Mouse (Mus musculus) E14TG2a.4 (cell line): Measurements from ENCODE around the gene Azin2.
A peak's percentile ranks its signal among the peaks of the same experiment; 100 is the strongest.

Source experiments
- H3K27me3 ChIP-seq: 2 replicates; pipeline ENCODE4 v1.6.1; 2014; ENCODE audit warnings: low read length, control low read depth; ENCODE audit not compliant: insufficient read depth
- H3K36me3 ChIP-seq: 2 replicates; pipeline ENCODE4 v1.6.1; 2014; ENCODE audit warnings: low read length, control low read depth; ENCODE audit not compliant: insufficient read depth
- H3K4me1 ChIP-seq: replicated peaks from 2 replicates; pipeline ENCODE4 v1.6.1; 2014; ENCODE audit warnings: low read depth, low read length, control low read depth
- H3K4me3 ChIP-seq: replicated peaks from 2 replicates; pipeline ENCODE4 v1.5.1; 2014; ENCODE audit warnings: mild to moderate bottlenecking, low read length
- H3K9me3 ChIP-seq: 2 replicates; pipeline ENCODE4 v1.6.1; 2014; ENCODE audit warnings: low read length, control low read depth
- CTCF ChIP-seq: conservative IDR thresholded peaks from 2 replicates; pipeline ENCODE4 v1.5.1; 2014; ENCODE audit warnings: low read length
- NANOG ChIP-seq: IDR thresholded peaks from 2 replicates; pipeline ENCODE4 v1.6.1; 2014; ENCODE audit warnings: borderline replicate concordance, low read length, mixed read lengths
- POU5F1 ChIP-seq: IDR thresholded peaks from 2 replicates; pipeline ENCODE4 v1.6.1; 2014; ENCODE audit warnings: low read length, borderline replicate concordance

The Azin2 gene

GRCm38 (mm10) chr4:128912085-128912484, 50.2 kb downstream of the Azin2 start:
- no peaks in the 10 kb centered on the region for H3K9me3 ChIP-seq
- no peaks in the 10 kb centered on the region for H3K36me3 ChIP-seq
- H3K27me3 ChIP-seq: peaks cover 47% of the 10 kb centered on the region
- H3K4me1 ChIP-seq: peaks cover 16% of the 10 kb centered on the region
- no peak overlapping the region for H3K4me3 ChIP-seq
- no peak for TF ChIP-seq CTCF
- TF ChIP-seq NANOG: no peak
- TF ChIP-seq POU5F1: no peak

- TF ChIP-seq NANOG: no peak
- TF ChIP-seq CTCF: no peak
- no peak for TF ChIP-seq POU5F1
- peaks cover 50% of the 10 kb centered on the region for H3K27me3 ChIP-seq
- H3K36me3 ChIP-seq: no peaks in the 10 kb centered on the region
- H3K9me3 ChIP-seq: no peaks in the 10 kb centered on the region
- peaks cover 16% of the 10 kb centered on the region for H3K4me1 ChIP-seq
- H3K4me3 ChIP-seq: no peak overlapping the region
Observed at GRCm38 (mm10) chr4:128910276-128911063, 51.8 kb downstream of the Azin2 start.

GRCm38 (mm10) chr4:128909378-128909831, 52.8 kb downstream of the Azin2 start:
- Histone ChIP-seq H3K4me3 (peak overlapping the region; percentile 57), H3K4me1 (peaks cover 19% of the 10 kb centered on the region), H3K27me3 (peaks cover 44% of the 10 kb centered on the region), H3K9me3 (no peaks in the 10 kb centered on the region), H3K36me3 (no peaks in the 10 kb centered on the region)
- TF ChIP-seq CTCF: no peak
- TF ChIP-seq NANOG: no peak
- no peak for TF ChIP-seq POU5F1

- no peaks in the 10 kb centered on the region for H3K36me3 ChIP-seq
- peaks cover 24% of the 10 kb centered on the region for H3K4me1 ChIP-seq
- H3K4me3 ChIP-seq: peak overlapping the region; percentile 57
- H3K27me3 ChIP-seq: peaks cover 49% of the 10 kb centered on the region
- no peak for TF ChIP-seq POU5F1
- TF ChIP-seq NANOG: no peak
- TF ChIP-seq CTCF: peak; percentile 54
- no peaks in the 10 kb centered on the region for H3K9me3 ChIP-seq
Observed at GRCm38 (mm10) chr4:128908586-128909377, 53.5 kb downstream of the Azin2 start.

- H3K36me3 ChIP-seq: no peaks in the 10 kb centered on the region
- H3K27me3 ChIP-seq: peaks cover 49% of the 10 kb centered on the region
- no peaks in the 10 kb centered on the region for H3K9me3 ChIP-seq
- TF ChIP-seq NANOG (no peak), POU5F1 (no peak), CTCF (no peak)
- peaks cover 22% of the 10 kb centered on the region for H3K4me1 ChIP-seq
- H3K4me3 ChIP-seq: no peak overlapping the region
Observed at GRCm38 (mm10) chr4:128907238-128907968, 54.8 kb downstream of the Azin2 start.

- Histone ChIP-seq H3K4me3 (no peak overlapping the region), H3K9me3 (no peaks in the 10 kb centered on the region), H3K4me1 (peaks cover 22% of the 10 kb centered on the region), H3K27me3 (peaks cover 51% of the 10 kb centered on the region), H3K36me3 (no peaks in the 10 kb centered on the region)
- TF ChIP-seq CTCF: no peak
- TF ChIP-seq NANOG: no peak
- no peak for TF ChIP-seq POU5F1
Observed at GRCm38 (mm10) chr4:128906757-128907156, 55.5 kb downstream of the Azin2 start.

GRCm38 (mm10) chr4:128905251-128905650, 57.0 kb downstream of the Azin2 start:
- no peak for TF ChIP-seq CTCF
- TF ChIP-seq POU5F1: no peak
- no peak for TF ChIP-seq NANOG
- peaks cover 22% of the 10 kb centered on the region for H3K4me1 ChIP-seq
- H3K36me3 ChIP-seq: no peaks in the 10 kb centered on the region
- H3K27me3 ChIP-seq: peaks cover 44% of the 10 kb centered on the region
- no peak overlapping the region for H3K4me3 ChIP-seq
- H3K9me3 ChIP-seq: no peaks in the 10 kb centered on the region
